Comparison of ENCODE assay signal across 22 mouse cellular contexts in the genomic region with DNA sequence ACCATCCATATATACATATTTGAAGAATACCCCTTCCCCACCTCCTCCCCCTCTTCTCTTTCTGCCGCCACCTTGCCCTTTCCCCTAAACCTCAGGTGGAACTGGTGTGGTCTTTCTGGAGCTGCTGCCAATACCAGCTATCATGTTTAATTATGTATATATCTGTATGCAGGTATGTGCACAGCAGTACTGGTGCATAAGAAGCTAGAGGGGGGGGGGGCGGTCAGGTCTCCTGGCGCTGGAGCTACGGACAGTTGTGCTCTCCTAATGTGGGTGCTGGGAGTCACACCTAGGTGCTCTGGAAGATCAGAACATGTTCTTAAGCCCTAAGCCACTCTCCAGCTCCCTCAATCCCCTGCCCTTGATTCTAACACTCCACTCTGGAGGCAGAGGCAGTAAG. TPM values are rescaled to one million over a fixed set of nuclear protein-coding genes. Genes with fewer than 3 reads are reported as not detected.
A peak's percentile ranks its signal among the peaks of the same experiment; 100 is the strongest.
DNase-seq lines count a peak whose midpoint lies in the region; ATAC-seq and TF ChIP-seq lines count a peak whose summit lies in the region.
"Had no signal": no experiment of that assay in that cellular context is flagged by ENCODE, and none has a peak within 500 bp of the region (broad histone marks: within the 10 kb centered on the region; RNA-seq: fewer than 3 reads in every experiment).

No protein-coding gene starts in this region.

- H3K79me2 ChIP-seq in liver, adult 2 months (ENCODE audit: control insufficient read depth, insufficient read depth, low read length): no peaks in the 10 kb centered on the region

- H3K27ac ChIP-seq in kidney, adult 2 months (ENCODE audit: insufficient read depth, low read depth, low read length): peak overlapping the region; percentile 1; the same call in 1 of the 2 replicates
- 0 out of 2 replicates have a peak overlapping the region, but pooled peaks have one; percentile 5 for H3K27ac ChIP-seq in liver, adult 2 months (replicated peaks; ENCODE audit: insufficient read depth, low read depth, low read length)
- H3K27ac ChIP-seq in liver, embryonic 11.5 days (ENCODE audit: low read depth, low read length): no peak overlapping the region
- H3K27ac ChIP-seq in intestine, postnatal 0 days (ENCODE audit: low read depth, low read length): no peak overlapping the region
- peak overlapping the region; percentile 15; the same call in 1 of the 2 replicates for H3K27ac ChIP-seq in stomach, embryonic 16.5 days (ENCODE audit: low read length)
- H3K27ac ChIP-seq: embryonic facial prominence, embryonic 10.5 days; forebrain, embryonic 13.5 days; gastrocnemius, adult 2 months had no signal

- ATAC-seq in liver, embryonic 11.5 days (replicated peaks; ENCODE audit: low FRiP score): no peak
- peak; percentile 33; the same call in 1 of the 2 replicates for ATAC-seq in intestine, postnatal 0 days
- no peak for ATAC-seq in stomach, embryonic 16.5 days (ENCODE audit: insufficient read depth, low FRiP score)
- ATAC-seq: forebrain, embryonic 13.5 days; forebrain, postnatal 0 days had no signal

- no peak for DNase-seq in kidney, adult 2 months
- no peak for DNase-seq in kidney, postnatal 10 days
- DNase-seq in liver, adult 2 months (ENCODE audit: extremely low read depth, low read depth, low spot score): peak; percentile 29
- no peak for DNase-seq in liver, embryonic 11.5 days (ENCODE audit: low spot score)
- DNase-seq in layer of hippocampus, postnatal 25 days (ENCODE audit: extremely low spot score in 1 of 2, low spot score in 1 of 2): no peak
- no peak for DNase-seq in natural killer cell, adult 2 months (ENCODE audit: low spot score in 2 of 2)
- DNase-seq: adrenal gland, adult 8-10 months; B cell, adult 2 months; cerebellum, adult 2 months; cerebellum, postnatal 10 days; forebrain, postnatal 0 days; gastrocnemius, adult 2 months; gastrocnemius, postnatal 25 days; heart, postnatal 10 days; heart, postnatal 4 days had no signal

- H3K36me3 ChIP-seq in kidney, adult 2 months (ENCODE audit: control insufficient read depth, insufficient read depth, low read length): no peaks in the 10 kb centered on the region
- no peaks in the 10 kb centered on the region for H3K36me3 ChIP-seq in liver, adult 2 months (ENCODE audit: control insufficient read depth, insufficient read depth, low read length)
- H3K36me3 ChIP-seq in liver, embryonic 11.5 days (ENCODE audit: control insufficient read depth, insufficient read depth, low read length): no peaks in the 10 kb centered on the region
- no peaks in the 10 kb centered on the region for H3K36me3 ChIP-seq in intestine, postnatal 0 days (ENCODE audit: control insufficient read depth, insufficient read depth)
- H3K36me3 ChIP-seq in stomach, embryonic 16.5 days (ENCODE audit: control insufficient read depth, insufficient read depth, low read length): no peaks in the 10 kb centered on the region
- H3K36me3 ChIP-seq: embryonic facial prominence, embryonic 10.5 days; G1E had no signal

- H3K4me2 ChIP-seq in liver, embryonic 11.5 days: no peak overlapping the region
- H3K4me2 ChIP-seq in intestine, postnatal 0 days (replicated peaks; ENCODE audit: low read depth): no peak overlapping the region
- H3K4me2 ChIP-seq in stomach, embryonic 16.5 days (ENCODE audit: low read depth, low read length): no peak overlapping the region
- H3K4me2 ChIP-seq: forebrain, embryonic 13.5 days had no signal

- no peak overlapping the region for H3K9ac ChIP-seq in liver, adult 2 months (ENCODE audit: low read depth, low read length)
- H3K9ac ChIP-seq in liver, embryonic 11.5 days (ENCODE audit: low read depth, low read length): no peak overlapping the region
- H3K9ac ChIP-seq in intestine, postnatal 0 days (ENCODE audit: low read depth, low read length): no peak overlapping the region
- H3K9ac ChIP-seq in stomach, embryonic 16.5 days (ENCODE audit: low read length): no peak overlapping the region
- H3K9ac ChIP-seq: forebrain, embryonic 13.5 days; forebrain, postnatal 0 days had no signal

- H3K27me3 ChIP-seq in kidney, adult 2 months (replicated peaks; ENCODE audit: control insufficient read depth, insufficient read depth, low read length): no peaks in the 10 kb centered on the region
- no peaks in the 10 kb centered on the region for H3K27me3 ChIP-seq in liver, adult 2 months (ENCODE audit: control insufficient read depth, insufficient read depth, low read length)
- H3K27me3 ChIP-seq in liver, embryonic 11.5 days (replicated peaks; ENCODE audit: control insufficient read depth, insufficient read depth, low read length): peaks cover 22% of the 10 kb centered on the region
- H3K27me3 ChIP-seq in intestine, postnatal 0 days (replicated peaks; ENCODE audit: control insufficient read depth, insufficient read depth, low read length): no peaks in the 10 kb centered on the region
- H3K27me3 ChIP-seq in stomach, embryonic 16.5 days (ENCODE audit: control insufficient read depth, insufficient read depth, low read length): no peaks in the 10 kb centered on the region

- peaks cover 28% of the 10 kb centered on the region; the same call in 1 of the 2 replicates for H3K4me1 ChIP-seq in kidney, adult 2 months (ENCODE audit: control insufficient read depth, insufficient read depth, low read length)
- H3K4me1 ChIP-seq in liver, adult 2 months (ENCODE audit: control insufficient read depth, insufficient read depth, low read length): peaks cover 10% of the 10 kb centered on the region; the same call in 1 of the 2 replicates
- H3K4me1 ChIP-seq in liver, embryonic 11.5 days (replicated peaks; ENCODE audit: control insufficient read depth, insufficient read depth, low read length): peaks cover 11% of the 10 kb centered on the region
- H3K4me1 ChIP-seq in intestine, postnatal 0 days (replicated peaks; ENCODE audit: control insufficient read depth, insufficient read depth, low read length): 0 out of 2 replicates have a peak, but pooled peaks cover 4% of the 10 kb centered on the region
- H3K4me1 ChIP-seq in stomach, embryonic 16.5 days (ENCODE audit: control insufficient read depth, insufficient read depth, low read length): 0 out of 2 replicates have a peak, but pooled peaks cover 4% of the 10 kb centered on the region
- H3K4me1 ChIP-seq: forebrain, embryonic 13.5 days had no signal

- no peaks in the 10 kb centered on the region for H3K9me3 ChIP-seq in liver, embryonic 11.5 days (ENCODE audit: control insufficient read depth, low read length)
- no peaks in the 10 kb centered on the region for H3K9me3 ChIP-seq in intestine, postnatal 0 days (ENCODE audit: control insufficient read depth)
- H3K9me3 ChIP-seq in stomach, embryonic 16.5 days (replicated peaks; ENCODE audit: control insufficient read depth, low read length): no peaks in the 10 kb centered on the region
- H3K9me3 ChIP-seq: embryonic facial prominence, embryonic 10.5 days; forebrain, embryonic 13.5 days; G1E had no signal

- TF ChIP-seq POLR2A in kidney, adult 2 months (IDR thresholded peaks at IDR 0.05; ENCODE audit: low read depth, low read length): no peak
- TF ChIP-seq POLR2A in liver, adult 2 months (IDR thresholded peaks at IDR 0.05; ENCODE audit: extremely low read depth, insufficient read depth, low read length): no peak

- H3K4me3 ChIP-seq in kidney, adult 2 months (ENCODE audit: insufficient read depth, low read depth, low read length): no peak overlapping the region
- no peak overlapping the region for H3K4me3 ChIP-seq in liver, adult 2 months (ENCODE audit: insufficient read depth, low read depth, low read length)
- no peak overlapping the region for H3K4me3 ChIP-seq in liver, embryonic 11.5 days (ENCODE audit: low read depth, low read length)
- no peak overlapping the region for H3K4me3 ChIP-seq in intestine, postnatal 0 days (ENCODE audit: low read depth, low read length)
- no peak overlapping the region for H3K4me3 ChIP-seq in stomach, embryonic 16.5 days (replicated peaks; ENCODE audit: low read length)
- H3K4me3 ChIP-seq: forebrain, embryonic 13.5 days; gastrocnemius, adult 2 months had no signal

- no peak for TF ChIP-seq CTCF in kidney, adult 2 months (conservative IDR thresholded peaks at IDR 0.05; ENCODE audit: insufficient read depth, insufficient read length, low read depth, low read length)
- no peak for TF ChIP-seq CTCF in liver, adult 2 months (IDR thresholded peaks at IDR 0.05; ENCODE audit: low read depth, low read length)
- TF ChIP-seq CTCF in intestine, postnatal 0 days (IDR thresholded peaks at IDR 0.05; ENCODE audit: low read depth): no peak

- WGBS in kidney, adult 2 months: 69% methylated on average over 4 of the region's 4 CpGs
- WGBS in liver, adult 2 months: 81% methylated on average over 4 of the region's 4 CpGs
- 76% methylated on average over 4 of the region's 4 CpGs for WGBS in liver, embryonic 11.5 days
- 79% methylated on average over 4 of the region's 4 CpGs for WGBS in intestine, postnatal 0 days
- WGBS in stomach, embryonic 16.5 days: 64% methylated on average over 4 of the region's 4 CpGs

RNA-seq across cellular contexts. Expression of gene Usp10, which starts 13.1 kb away (rescaled TPM):
- polyA plus RNA-seq in kidney, adult 2 months (2012; rRNA removed): 121 and 135 TPM in 2 replicates
- total RNA-seq in liver, adult 2 months (2014; rRNA removed): 42.6 and 50.1 TPM in 2 replicates
- polyA plus RNA-seq in liver, adult 2 months (2012; rRNA removed): 82.3 and 94.1 TPM in 2 replicates
- polyA plus RNA-seq in liver, embryonic 11.5 days (2014; fragmentation: Nextera tagmentation; extraction: Ambion mirVana): 175 and 190 TPM in 2 replicates
- 37.1 and 41.2 TPM in 2 replicates for polyA plus RNA-seq in intestine, postnatal 0 days (2015; fragmentation: Nextera tagmentation; extraction: Ambion mirVana)
- 118 and 141 TPM in 2 replicates for polyA plus RNA-seq in stomach, embryonic 16.5 days (2015; fragmentation: Nextera tagmentation; extraction: Ambion mirVana)
- 10 to 100 TPM; 84.3 to 99.0 TPM for total RNA-seq in layer of hippocampus, postnatal 25 days (2021)

RNA-seq across cellular contexts. Expression of gene Gm20388, which starts 13.6 kb away (rescaled TPM):
- 49.7 and 53.6 TPM in 2 replicates for polyA plus RNA-seq in kidney, adult 2 months (2012; rRNA removed)
- total RNA-seq in liver, adult 2 months (2014; rRNA removed): 6.4 and 8.3 TPM in 2 replicates
- polyA plus RNA-seq in liver, adult 2 months (2012; rRNA removed): 19.9 TPM in 2 replicates
- polyA plus RNA-seq in liver, embryonic 11.5 days (2014; fragmentation: Nextera tagmentation; extraction: Ambion mirVana): 1.4 and 5.3 TPM in 2 replicates
- not detected in 2 replicates for polyA plus RNA-seq in intestine, postnatal 0 days (2015; fragmentation: Nextera tagmentation; extraction: Ambion mirVana)
- 7.4 and 11.0 TPM in 2 replicates for polyA plus RNA-seq in stomach, embryonic 16.5 days (2015; fragmentation: Nextera tagmentation; extraction: Ambion mirVana)
- total RNA-seq in layer of hippocampus, postnatal 25 days (2021): 1 to 10 TPM; 8.8 TPM
- polyA plus RNA-seq: embryonic facial prominence, embryonic 14.5 days; forebrain, postnatal 0 days; heart, embryonic 14.5 days had no signal

RNA-seq across cellular contexts. Expression of gene Klhl36, which starts 35.0 kb away (rescaled TPM):
- polyA plus RNA-seq in kidney, adult 2 months (2012; rRNA removed): 37.7 and 52.4 TPM in 2 replicates
- total RNA-seq in liver, adult 2 months (2014; rRNA removed): 5.2 and 7.0 TPM in 2 replicates
- 11.3 and 12.2 TPM in 2 replicates for polyA plus RNA-seq in liver, adult 2 months (2012; rRNA removed)
- polyA plus RNA-seq in liver, embryonic 11.5 days (2014; fragmentation: Nextera tagmentation; extraction: Ambion mirVana): 9.1 TPM in 2 replicates
- polyA plus RNA-seq in intestine, postnatal 0 days (2015; fragmentation: Nextera tagmentation; extraction: Ambion mirVana): 7.3 and 7.4 TPM in 2 replicates
- polyA plus RNA-seq in stomach, embryonic 16.5 days (2015; fragmentation: Nextera tagmentation; extraction: Ambion mirVana): 10.7 and 12.7 TPM in 2 replicates
- total RNA-seq in layer of hippocampus, postnatal 25 days (2021): 1 to 10 TPM; 8.0 to 8.5 TPM

RNA-seq across cellular contexts. Expression of gene Cotl1, which starts 56.7 kb away (rescaled TPM):
- polyA plus RNA-seq in kidney, adult 2 months (2012; rRNA removed): 427 and 463 TPM in 2 replicates
- total RNA-seq in liver, adult 2 months (2014; rRNA removed): 12.4 and 18.6 TPM in 2 replicates
- 26.7 and 40.3 TPM in 2 replicates for polyA plus RNA-seq in liver, adult 2 months (2012; rRNA removed)
- polyA plus RNA-seq in liver, embryonic 11.5 days (2014; fragmentation: Nextera tagmentation; extraction: Ambion mirVana): 132 and 155 TPM in 2 replicates
- polyA plus RNA-seq in intestine, postnatal 0 days (2015; fragmentation: Nextera tagmentation; extraction: Ambion mirVana): 166 and 169 TPM in 2 replicates
- 144 and 177 TPM in 2 replicates for polyA plus RNA-seq in stomach, embryonic 16.5 days (2015; fragmentation: Nextera tagmentation; extraction: Ambion mirVana)
- 100 to 1,000 TPM; 121 to 140 TPM for total RNA-seq in layer of hippocampus, postnatal 25 days (2021)

Comparison
In these comparisons a context has a peak if more than half of its experiments do, and no peak if none do; other contexts are left out.
1. H3K27ac ChIP-seq: peak in kidney, adult 2 months (single experiment), liver, adult 2 months (single experiment) and stomach, embryonic 16.5 days (single experiment); none in liver, embryonic 11.5 days (single experiment) and intestine, postnatal 0 days (single experiment).